Mouse (Mus musculus) brain, embryonic 14.5 days (tissue): ENCODE measurements at regions not wholly inside any gene's neighbourhood (a gene's known extent, or its start where the extent isn't known, plus 50 kb on each side); places are given as distances from the start of the nearest gene placed in this dataset.
"Not testable (repeated sequence)": the region's sequence is repeated elsewhere in the genome, so short reads cannot be mapped to it uniquely, and the experiment has no call there.

Experiments
- CTCF ChIP-seq: fragments of 200-500 bp; IDR thresholded peaks from 2 replicates; pipeline ENCODE4 v1.5.1; 2012; ENCODE audit warnings: inconsistent platforms, mild to moderate bottlenecking, moderate library complexity, borderline replicate concordance; ENCODE audit not compliant: insufficient read depth, insufficient read length; ENCODE audit errors: extremely low read depth
- POLR2A ChIP-seq: fragments of 200-500 bp; IDR thresholded peaks from 2 replicates; pipeline ENCODE4 v1.6.1; 2012; ENCODE audit warnings: mild to moderate bottlenecking, inconsistent platforms, borderline replicate concordance; ENCODE audit not compliant: poor library complexity, insufficient read depth, insufficient read length, severe bottlenecking; ENCODE audit errors: extremely low read depth

- TF ChIP-seq POLR2A, CTCF: not testable (repeated sequence)
These were observed 261.5 kb upstream of the Kdm8 start for GRCm38 (mm10) chr7:125183011-125183410.
